Mouse (Mus musculus) myocyte (in vitro differentiated cells): ENCODE data around the gene Gp1ba.

Experiments
- CEBPB ChIP-seq: IDR thresholded peaks from 2 replicates; pipeline ENCODE4 v1.6.1; 2011; ENCODE audit warnings: mild to moderate bottlenecking, moderate library complexity; ENCODE audit not compliant: poor library complexity, insufficient read depth, severe bottlenecking
- E2F4 ChIP-seq: IDR thresholded peaks from one replicate; pipeline ENCODE4 v1.6.1; 2011; ENCODE audit warnings: mild to moderate bottlenecking, control low read depth, moderate library complexity; ENCODE audit not compliant: insufficient read depth
- MAX ChIP-seq: IDR thresholded peaks from one replicate; pipeline ENCODE4 v1.6.1; 2011; ENCODE audit warnings: low read depth, mild to moderate bottlenecking, control low read depth
- MYOD1 ChIP-seq, 3 experiments: IDR thresholded peaks; one replicate each; pipeline ENCODE4 v1.6.1; 2011; ENCODE audit warnings: control low read depth in 2 of 3, low read depth in 2 of 3, mild to moderate bottlenecking in 2 of 3, moderate library complexity in 1 of 3; ENCODE audit not compliant: insufficient read length in 2 of 3, control insufficient read depth in 1 of 3
- POLR2A ChIP-seq: IDR thresholded peaks from one replicate; pipeline ENCODE4 v1.6.1; 2011; ENCODE audit warnings: low read depth, mild to moderate bottlenecking, control low read depth, moderate library complexity; ENCODE audit not compliant: insufficient read length
- USF1 ChIP-seq: IDR thresholded peaks from one replicate; pipeline ENCODE4 v1.6.1; 2011; ENCODE audit warnings: low read depth, mild to moderate bottlenecking, control low read depth, moderate library complexity

- TF ChIP-seq POLR2A (no peak), USF1 (no peak), E2F4 (no peak), CEBPB (no peak), MYOD1 (IDR thresholded peaks at IDR 0.05; ENCODE audit: control insufficient read depth in 1 of 3, insufficient read length in 2 of 3, low read depth in 2 of 3) (no peak), MAX (no peak)
These were observed 31.6 kb downstream of the Gp1ba start for GRCm38 (mm10) chr11:70670483-70670882.
